Mouse (Mus musculus) hindbrain, embryonic 14.5 days (tissue): ENCODE data around the gene Mxi1. TPM values are rescaled to one million over a fixed set of nuclear protein-coding genes. Genes with fewer than 3 reads are reported as not detected.
A peak's percentile ranks its signal among the peaks of the same experiment; 100 is the strongest.

Source experiments
- ATAC-seq: fragments of 200-750 bp; cut with Nextera tagmentation; 2 replicates; pipeline ENCODE4 v1.8.0; 2017; ENCODE audit warnings: moderate number of reproducible peaks, mild to moderate bottlenecking, moderate TSS enrichment, moderate library complexity; ENCODE audit not compliant: low FRiP score
- DNase-seq: peaks from one replicate; pipeline ENCODE4 v3.0.0-alpha.2; 2015; ENCODE audit warnings: low spot score
- H3K27ac ChIP-seq: fragments of 300-500 bp; sonication (generic); 2 replicates; pipeline ENCODE4 v1.5.1; 2014; ENCODE audit warnings: mild to moderate bottlenecking, moderate library complexity
- H3K27me3 ChIP-seq: fragments of 300-500 bp; sonication (generic); 2 replicates; pipeline ENCODE4 v1.6.1; 2014; ENCODE audit warnings: mild to moderate bottlenecking, low read length, mixed read lengths; ENCODE audit not compliant: control insufficient read depth, insufficient read depth
- H3K36me3 ChIP-seq: fragments of 300-500 bp; sonication (generic); replicated peaks from 2 replicates; pipeline ENCODE4 v1.6.1; 2014; ENCODE audit not compliant: control insufficient read depth, insufficient read depth
- H3K4me1 ChIP-seq: fragments of 300-500 bp; sonication (generic); replicated peaks from 2 replicates; pipeline ENCODE4 v1.6.1; 2014; ENCODE audit warnings: antibody characterized with exemption, low read length, mixed read lengths; ENCODE audit not compliant: control insufficient read depth, insufficient read depth
- H3K4me2 ChIP-seq: fragments of 300-500 bp; sonication (generic); replicated peaks from 2 replicates; pipeline ENCODE4 v1.6.1; 2014; ENCODE audit warnings: mild to moderate bottlenecking, moderate library complexity
- H3K4me3 ChIP-seq: fragments of 300-500 bp; sonication (generic); replicated peaks from 2 replicates; pipeline ENCODE4 v1.5.1; 2014; ENCODE audit warnings: mild to moderate bottlenecking, low read length
- H3K9ac ChIP-seq: fragments of 300-500 bp; sonication (generic); 2 replicates; pipeline ENCODE4 v1.6.1; 2014
- H3K9me3 ChIP-seq: fragments of 300-500 bp; sonication (generic); 2 replicates; pipeline ENCODE4 v1.6.1; 2016; ENCODE audit warnings: low read length; ENCODE audit not compliant: control insufficient read depth
- WGBS: fragments of 180-500 bp; shearing (Covaris S2); extraction: QIAGEN DNeasy Blood & Tissue Kit; methylation state at CpG from one replicate; pipeline ENCODE4 v1.1.7; 2014; 5-methylcytosine and 5-hydroxymethylcytosine counted together
- polyA plus RNA-seq: library from polyadenylated mRNA; unstranded; fragments of >200 nt; fragmentation: Nextera tagmentation; extraction: Ambion mirVana; gene quantifications from 2 replicates; pipeline ENCODE4 v1.2.1, GENCODE M21; 2014

Gene Mxi1
- polyA plus RNA-seq, 1 experiment from 2014 or later: 50.4 TPM

DNA sequence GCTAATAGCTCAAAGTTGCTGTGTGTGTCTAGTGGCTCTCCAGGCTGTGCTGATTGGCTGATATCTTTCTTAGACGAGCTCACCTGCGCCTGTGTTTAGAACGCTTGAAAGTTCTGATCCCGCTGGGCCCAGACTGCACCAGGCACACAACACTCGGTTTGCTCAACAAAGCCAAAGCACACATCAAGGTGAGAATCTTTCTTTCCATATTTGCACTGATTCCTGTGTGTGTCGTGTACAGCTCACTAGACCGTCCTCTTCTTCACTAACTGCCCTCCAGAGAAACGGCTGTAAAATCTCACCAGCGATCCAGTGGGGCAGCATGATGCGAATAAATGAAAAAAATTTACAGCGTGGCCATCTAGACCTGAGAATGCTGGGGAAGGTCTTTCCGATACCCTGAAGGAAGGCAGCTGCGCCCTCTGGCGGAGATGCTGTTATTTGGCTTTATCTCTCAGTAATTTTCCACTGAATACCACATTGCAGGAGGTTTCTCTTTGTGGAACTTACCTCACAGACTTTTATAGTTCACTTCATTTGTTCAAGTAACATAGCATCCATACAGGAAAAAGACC is 59.2 kb downstream of the Mxi1 start:
- Histone ChIP-seq H3K27ac (no peak overlapping the region), H3K4me2 (no peak overlapping the region), H3K4me1 (no peaks in the 10 kb centered on the region; the same call in 1 of the 2 replicates), H3K4me3 (no peak overlapping the region), H3K27me3 (no peaks in the 10 kb centered on the region), H3K9ac (0 out of 2 replicates have a peak overlapping the region, but pooled peaks have one; percentile 2), H3K36me3 (peaks cover 36% of the 10 kb centered on the region), H3K9me3 (no peaks in the 10 kb centered on the region)
- DNase-seq: peak; percentile 91
- ATAC-seq: peak; percentile 65
- 36% methylated on average over 14 of the region's 14 CpGs for WGBS

DNA sequence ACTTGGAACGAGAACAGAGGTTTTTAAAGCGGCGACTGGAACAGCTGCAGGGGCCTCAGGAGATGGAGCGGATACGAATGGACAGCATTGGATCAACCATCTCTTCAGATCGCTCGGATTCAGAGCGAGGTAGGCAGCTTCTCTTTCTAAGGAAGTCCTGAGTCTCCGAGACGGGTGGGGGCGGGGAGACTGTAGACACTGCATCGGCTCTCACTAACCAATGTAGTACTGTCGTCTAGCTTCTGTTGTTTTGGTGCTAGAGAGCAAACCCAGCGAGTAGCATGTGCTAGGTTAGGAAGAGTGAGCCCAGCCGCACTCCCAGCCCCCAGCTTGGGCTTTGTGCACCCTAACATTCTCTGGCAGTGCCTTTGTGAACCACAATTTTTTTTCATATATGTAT is 59.9 kb downstream of the Mxi1 start:
- H3K9me3 ChIP-seq: no peaks in the 10 kb centered on the region
- 84% methylated on average over 15 of the region's 15 CpGs for whole genome bisulfite sequencing
- no peak overlapping the region for H3K4me3 ChIP-seq
- no peak overlapping the region for H3K9ac ChIP-seq
- no peak overlapping the region for H3K4me2 ChIP-seq
- DNase-seq (no peak), ATAC-seq (no peak)
- peaks cover 41% of the 10 kb centered on the region for H3K36me3 ChIP-seq
- no peaks in the 10 kb centered on the region for H3K27me3 ChIP-seq
- no peaks in the 10 kb centered on the region; the same call in 1 of the 2 replicates for H3K4me1 ChIP-seq
- H3K27ac ChIP-seq: no peak overlapping the region

DNA sequence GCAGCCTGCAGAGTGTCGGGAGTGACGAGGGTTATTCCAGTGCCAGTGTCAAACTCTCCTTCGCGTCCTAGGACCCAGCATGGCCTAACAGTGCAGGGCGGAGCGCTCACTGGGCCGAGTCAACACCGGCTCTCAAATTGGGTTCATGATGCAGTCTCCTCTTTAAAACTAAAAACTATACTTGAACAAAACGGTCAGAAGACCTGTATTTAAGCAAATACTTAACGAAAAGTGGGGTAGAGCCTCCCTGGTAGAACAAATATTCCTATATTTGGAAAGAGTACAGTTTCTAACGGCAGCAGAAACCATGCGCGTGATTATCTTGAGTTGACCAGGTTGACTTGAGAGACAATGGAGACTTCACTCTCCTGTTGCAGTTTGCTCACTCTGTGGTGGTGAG is 61.3 kb downstream of the Mxi1 start, which contains the start of gene Gm10197:
Gene Gm10197 (minus strand): TSS at position 101 of the 400 bp plus-strand sequence.
- WGBS: 94% methylated on average over 13 of the region's 13 CpGs
- Histone ChIP-seq H3K9me3 (no peaks in the 10 kb centered on the region), H3K36me3 (peaks cover 48% of the 10 kb centered on the region), H3K9ac (no peak within 1 kb of the TSS), H3K4me3 (no peak within 1 kb of the TSS), H3K4me2 (no peak within 1 kb of the TSS), H3K27me3 (no peaks in the 10 kb centered on the region), H3K27ac (no peak within 1 kb of the TSS), H3K4me1 (no peaks in the 10 kb centered on the region; the same call in 1 of the 2 replicates)
- DNase-seq (no peak), ATAC-seq (no peak)

DNA sequence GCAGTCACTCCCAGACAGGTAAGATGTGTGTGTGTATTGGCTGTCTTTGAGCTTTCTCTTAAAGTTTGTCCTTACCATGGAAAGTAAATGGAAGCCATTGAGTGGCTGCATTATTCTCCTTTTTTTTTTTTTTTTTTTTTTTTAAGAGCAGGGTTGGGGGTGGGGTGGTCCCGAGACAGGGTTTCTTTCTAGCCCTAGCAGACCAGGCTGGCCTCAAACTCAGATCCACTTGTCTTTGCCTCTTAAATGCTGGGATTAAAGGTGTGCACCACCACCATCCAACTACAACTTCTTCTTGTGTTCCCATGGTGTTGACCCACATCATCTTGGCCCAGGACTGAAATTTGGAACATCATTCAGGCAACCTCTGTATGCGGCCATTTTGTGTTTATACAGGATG is 63.3 kb downstream of the Mxi1 start:
- Histone ChIP-seq H3K9ac (no peak overlapping the region), H3K27ac (no peak overlapping the region), H3K9me3 (no peaks in the 10 kb centered on the region), H3K4me2 (no peak overlapping the region), H3K27me3 (no peaks in the 10 kb centered on the region), H3K36me3 (peaks cover 54% of the 10 kb centered on the region), H3K4me1 (no peaks in the 10 kb centered on the region; the same call in 1 of the 2 replicates), H3K4me3 (no peak overlapping the region)
- 93% methylated on average over 2 of the region's 2 CpGs for WGBS
- no peak for ATAC-seq
- DNase-seq: no peak

DNA sequence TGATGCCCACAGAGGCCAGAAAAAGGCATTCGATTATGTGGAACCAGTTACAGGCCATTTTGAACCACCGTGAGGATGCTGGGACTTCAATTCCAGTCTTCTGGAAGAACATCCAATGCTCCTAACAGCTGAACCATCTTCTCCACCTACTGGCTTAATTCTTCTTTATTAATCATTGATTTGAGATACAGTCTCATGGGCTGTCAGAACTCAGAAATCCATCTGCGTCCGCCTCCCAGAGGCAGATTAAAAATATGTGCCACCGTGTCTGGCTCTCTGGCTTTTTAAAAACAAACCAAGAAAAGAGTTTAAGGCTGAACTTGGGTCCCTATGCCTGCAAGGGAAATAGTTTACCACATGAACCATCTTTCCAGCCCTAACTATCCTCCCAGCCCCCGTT is 65.0 kb downstream of the Mxi1 start:
- Histone ChIP-seq H3K27me3 (no peaks in the 10 kb centered on the region), H3K4me1 (no peaks in the 10 kb centered on the region), H3K36me3 (peaks cover 69% of the 10 kb centered on the region), H3K4me2 (no peak overlapping the region), H3K9me3 (no peaks in the 10 kb centered on the region), H3K4me3 (no peak overlapping the region), H3K27ac (no peak overlapping the region), H3K9ac (no peak overlapping the region)
- 90% methylated on average over 6 of the region's 6 CpGs for whole genome bisulfite sequencing
- no peak for ATAC-seq
- no peak for DNase-seq

- WGBS: 97% methylated on average over 9 of the region's 9 CpGs
- no peak for ATAC-seq
- no peaks in the 10 kb centered on the region for H3K4me1 ChIP-seq
- H3K9me3 ChIP-seq: no peaks in the 10 kb centered on the region
- H3K27me3 ChIP-seq: no peaks in the 10 kb centered on the region
- DNase-seq: no peak
- no peak overlapping the region for H3K27ac ChIP-seq
- no peak overlapping the region for H3K4me2 ChIP-seq
- H3K4me3 ChIP-seq: no peak overlapping the region
- H3K9ac ChIP-seq: no peak overlapping the region
- H3K36me3 ChIP-seq: peaks cover 70% of the 10 kb centered on the region
These were observed 65.5 kb downstream of the Mxi1 start for GRCm38 (mm10) chr19:53375816-53376215.

DNA sequence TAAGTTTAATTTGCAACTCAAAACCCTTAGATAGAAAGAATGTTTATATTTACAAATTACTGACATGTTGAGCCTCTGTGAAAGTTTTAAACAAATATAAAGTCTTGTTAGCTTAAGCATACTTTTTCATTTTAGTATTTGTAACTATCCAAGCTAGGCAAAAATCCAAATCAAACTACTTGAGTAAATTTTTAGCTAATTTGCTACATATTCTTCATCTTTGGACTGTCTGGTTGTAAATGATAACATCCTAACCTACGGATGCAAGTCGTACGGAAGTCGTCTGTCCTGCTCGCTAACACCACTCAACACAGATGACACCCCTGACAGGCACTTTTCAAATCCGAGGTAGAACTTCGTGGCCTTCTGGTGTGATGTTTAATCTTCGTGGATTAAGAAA is 67.3 kb downstream of the Mxi1 start:
- ATAC-seq (no peak), DNase-seq (no peak)
- no peak overlapping the region for H3K9ac ChIP-seq
- H3K4me3 ChIP-seq: no peak overlapping the region
- no peaks in the 10 kb centered on the region for H3K9me3 ChIP-seq
- WGBS: 90% methylated on average over 8 of the region's 8 CpGs
- H3K4me1 ChIP-seq: no peaks in the 10 kb centered on the region
- H3K36me3 ChIP-seq: peaks cover 73% of the 10 kb centered on the region
- H3K27me3 ChIP-seq: no peaks in the 10 kb centered on the region
- no peak overlapping the region for H3K27ac ChIP-seq
- H3K4me2 ChIP-seq: no peak overlapping the region

DNA sequence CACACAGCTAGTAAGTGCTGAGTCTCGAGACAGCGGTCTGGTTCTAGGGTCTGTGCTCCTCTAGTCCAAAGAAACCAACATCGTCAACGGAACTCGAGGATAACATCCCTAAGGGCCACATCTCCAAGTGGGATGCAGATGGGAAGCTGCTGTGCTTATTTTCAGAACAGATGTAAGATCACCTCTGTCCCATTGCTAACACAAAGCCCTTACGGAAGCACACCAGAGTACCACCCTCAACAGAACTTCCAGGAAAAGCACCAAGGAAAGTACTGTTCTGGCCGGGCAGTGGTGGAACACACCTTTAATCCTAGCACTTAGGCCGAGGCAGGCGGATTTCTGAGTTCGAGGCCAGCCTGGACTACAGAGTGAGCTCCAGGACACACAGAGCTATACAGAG is 68.1 kb downstream of the Mxi1 start:
- no peaks in the 10 kb centered on the region for H3K9me3 ChIP-seq
- ATAC-seq (no peak), DNase-seq (no peak)
- no peaks in the 10 kb centered on the region for H3K27me3 ChIP-seq
- WGBS: 94% methylated on average over 10 of the region's 10 CpGs
- H3K4me1 ChIP-seq: no peaks in the 10 kb centered on the region
- peaks cover 74% of the 10 kb centered on the region for H3K36me3 ChIP-seq
- H3K27ac ChIP-seq: no peak overlapping the region
- H3K4me3 ChIP-seq: no peak overlapping the region
- no peak overlapping the region for H3K4me2 ChIP-seq
- no peak overlapping the region for H3K9ac ChIP-seq

GRCm38 (mm10) chr19:53383336-53383735 is 73.0 kb downstream of the Mxi1 start:
- 97% methylated on average over 15 of the region's 15 CpGs for WGBS

DNA sequence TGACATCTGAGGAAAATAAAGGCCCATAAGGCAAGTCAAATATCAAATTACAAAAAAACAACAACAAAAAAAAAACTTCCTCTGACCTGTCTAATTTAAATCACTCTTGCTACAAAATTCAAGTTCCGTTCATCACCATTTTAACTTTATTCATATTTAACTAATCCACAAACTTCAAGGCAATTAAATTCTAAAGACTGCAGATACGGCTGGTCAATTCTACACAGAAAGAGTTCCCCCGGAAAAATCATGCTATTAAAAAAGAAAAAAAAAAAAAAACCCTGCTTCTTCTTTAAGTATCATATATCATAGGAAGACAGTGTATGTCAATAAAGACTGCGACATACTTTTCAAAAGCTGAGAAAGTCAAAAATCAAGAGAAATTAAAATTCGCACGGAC is 79.1 kb downstream of the Mxi1 start:
- Histone ChIP-seq H3K27me3 (no peaks in the 10 kb centered on the region), H3K4me2 (peak overlapping the region; percentile 54), H3K27ac (peak overlapping the region; percentile 97), H3K9me3 (no peaks in the 10 kb centered on the region), H3K4me1 (peaks cover 14% of the 10 kb centered on the region), H3K4me3 (peak overlapping the region; percentile 96), H3K9ac (peak overlapping the region; percentile 98), H3K36me3 (peaks cover 39% of the 10 kb centered on the region)
- WGBS: 27% methylated on average over 6 of the region's 6 CpGs
- DNase-seq: no peak
- ATAC-seq: no peak

More at GRCm38 (mm10) chr19:53383336-53383735, 73.0 kb downstream of the Mxi1 start:
- Histone ChIP-seq H3K27me3 (no peaks in the 10 kb centered on the region), H3K9ac (no peak overlapping the region), H3K4me2 (no peak overlapping the region), H3K4me1 (no peaks in the 10 kb centered on the region), H3K9me3 (no peaks in the 10 kb centered on the region), H3K4me3 (no peak overlapping the region), H3K36me3 (peaks cover 88% of the 10 kb centered on the region), H3K27ac (no peak overlapping the region)
- ATAC-seq: no peak
- no peak for DNase-seq
